Mouse (Mus musculus): ENCODE data around the gene Tes. TPM values are rescaled to one million over a fixed set of nuclear protein-coding genes. Genes with fewer than 3 reads are reported as not detected.

Gene Tes
- 37.3 and 41.7 TPM in 2 replicates for polyA plus RNA-seq (2014; fragmentation: Nextera tagmentation; extraction: Ambion mirVana)

- DNase-seq (ENCODE audit: low spot score, missing footprints) (peak; percentile 96), ATAC-seq (ENCODE audit: low FRiP score) (peak; percentile 95)
- Histone ChIP-seq H3K9me3 (ENCODE audit: control insufficient read depth, low read length) (no peaks in the 10 kb centered on the region), H3K27me3 (ENCODE audit: control insufficient read depth, insufficient read depth, low read length) (peaks cover 8% of the 10 kb centered on the region; the same call in 1 of the 2 replicates), H3K4me3 (ENCODE audit: low read depth, low read length) (peak within 1 kb of the TSS; percentile 78), H3K9ac (ENCODE audit: low read length) (peak within 1 kb of the TSS; percentile 73), H3K36me3 (ENCODE audit: control insufficient read depth, insufficient read depth, low read length) (no peaks in the 10 kb centered on the region), H3K27ac (ENCODE audit: low read depth, low read length) (no peak within 1 kb of the TSS), H3K4me2 (peak within 1 kb of the TSS; percentile 97), H3K4me1 (ENCODE audit: control insufficient read depth, insufficient read depth, low read length) (no peaks in the 10 kb centered on the region)
- under 1% methylated on average over 63 of the region's 63 CpGs for WGBS
Measured at GRCm38 (mm10) chr6:17064936-17065790, at the start of gene Tes. Gene Tes (plus strand): TSS chr6:17065149.

- WGBS, result 55% methylated on average over 7 of the region's 7 CpGs
- H3K36me3 ChIP-seq (ENCODE audit: control insufficient read depth, insufficient read depth, low read length), result no peaks in the 10 kb centered on the region
- no peak overlapping the region for H3K9ac ChIP-seq (ENCODE audit: low read length)
- no peaks in the 10 kb centered on the region for H3K27me3 ChIP-seq (ENCODE audit: control insufficient read depth, insufficient read depth, low read length)
- no peak overlapping the region for H3K27ac ChIP-seq (ENCODE audit: low read depth, low read length)
- H3K4me1 ChIP-seq (ENCODE audit: control insufficient read depth, insufficient read depth, low read length), result no peaks in the 10 kb centered on the region
- H3K9me3 ChIP-seq (ENCODE audit: control insufficient read depth, low read length), result no peaks in the 10 kb centered on the region
- H3K4me3 ChIP-seq (ENCODE audit: low read depth, low read length), result no peak overlapping the region
- ATAC-seq (ENCODE audit: low FRiP score), result no peak
- H3K4me2 ChIP-seq, result no peak overlapping the region
- DNase-seq (ENCODE audit: low spot score, missing footprints), result peak; percentile 78
Measured at GRCm38 (mm10) chr6:17025886-17026285, 39.1 kb upstream of the Tes start.

DNA sequence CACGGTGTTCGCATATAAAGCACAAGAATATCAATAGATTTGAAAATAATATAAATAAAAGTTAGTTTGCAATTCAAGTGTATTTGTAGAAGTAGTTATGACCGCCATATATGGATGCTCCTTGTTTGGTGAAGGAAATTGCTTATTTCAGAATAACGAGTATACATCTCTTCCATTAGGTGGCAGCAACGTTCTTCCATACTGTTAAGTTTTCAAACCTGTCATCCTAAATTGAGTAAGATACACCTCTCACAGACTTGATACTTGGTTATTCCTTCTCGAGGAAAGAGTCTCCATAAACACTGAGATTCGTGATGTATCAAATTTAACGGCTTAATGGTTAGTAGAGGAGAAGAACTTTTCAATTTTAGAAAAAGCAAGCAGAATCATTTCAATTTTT lies 37.4 kb upstream of the Tes start:
- peak; percentile 89 for DNase-seq (ENCODE audit: low spot score, missing footprints)
- no peak overlapping the region for H3K4me3 ChIP-seq (ENCODE audit: low read depth, low read length)
- H3K27ac ChIP-seq (ENCODE audit: low read depth, low read length), result no peak overlapping the region
- no peaks in the 10 kb centered on the region for H3K36me3 ChIP-seq (ENCODE audit: control insufficient read depth, insufficient read depth, low read length)
- H3K27me3 ChIP-seq (ENCODE audit: control insufficient read depth, insufficient read depth, low read length), result no peaks in the 10 kb centered on the region
- ATAC-seq (ENCODE audit: low FRiP score), result no peak
- 19% methylated on average over 8 of the region's 8 CpGs for WGBS
- no peaks in the 10 kb centered on the region for H3K9me3 ChIP-seq (ENCODE audit: control insufficient read depth, low read length)
- no peak overlapping the region for H3K4me2 ChIP-seq
- no peak overlapping the region for H3K9ac ChIP-seq (ENCODE audit: low read length)
- H3K4me1 ChIP-seq (ENCODE audit: control insufficient read depth, insufficient read depth, low read length), result no peaks in the 10 kb centered on the region

- Histone ChIP-seq H3K27me3 (ENCODE audit: control insufficient read depth, insufficient read depth, low read length) (no peaks in the 10 kb centered on the region), H3K27ac (ENCODE audit: low read depth, low read length) (no peak overlapping the region), H3K4me3 (ENCODE audit: low read depth, low read length) (no peak overlapping the region), H3K4me1 (ENCODE audit: control insufficient read depth, insufficient read depth, low read length) (no peaks in the 10 kb centered on the region), H3K9ac (ENCODE audit: low read length) (no peak overlapping the region), H3K36me3 (ENCODE audit: control insufficient read depth, insufficient read depth, low read length) (no peaks in the 10 kb centered on the region), H3K4me2 (no peak overlapping the region), H3K9me3 (ENCODE audit: control insufficient read depth, low read length) (no peaks in the 10 kb centered on the region)
- peak; percentile 21 for DNase-seq (ENCODE audit: low spot score, missing footprints)
- ATAC-seq (ENCODE audit: low FRiP score), result no peak
- 85% methylated on average over 8 of the region's 8 CpGs for WGBS
Measured at GRCm38 (mm10) chr6:17028809-17029208, 36.1 kb upstream of the Tes start.

DNA sequence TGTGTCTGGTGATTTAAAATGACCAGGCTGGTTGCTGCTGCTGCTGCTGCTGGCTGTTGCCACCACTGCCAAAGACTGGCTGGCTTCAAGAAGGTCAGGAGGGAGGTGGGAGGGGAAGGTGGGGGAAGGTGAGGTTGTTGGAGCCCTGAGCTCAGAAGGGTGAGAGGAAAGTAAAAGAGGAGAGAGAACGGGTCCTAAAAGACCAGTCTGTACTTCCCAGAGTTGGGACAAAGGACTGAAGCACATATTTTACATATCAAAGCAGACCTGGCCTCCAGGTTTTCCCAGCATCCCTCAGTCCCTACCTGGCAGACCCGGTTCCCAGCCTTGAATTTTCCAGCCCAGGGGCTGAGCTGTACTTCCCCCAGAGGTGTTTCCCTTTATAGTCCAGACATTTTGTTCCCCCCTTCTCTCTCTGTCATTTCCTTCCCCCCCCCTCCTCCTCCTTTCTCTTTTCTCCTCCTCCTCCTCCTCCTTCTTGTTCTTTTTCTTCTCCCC lies 32.7 kb upstream of the Tes start:
- H3K9me3 ChIP-seq (ENCODE audit: control insufficient read depth, low read length), result no peaks in the 10 kb centered on the region
- no peaks in the 10 kb centered on the region for H3K4me1 ChIP-seq (ENCODE audit: control insufficient read depth, insufficient read depth, low read length)
- WGBS, result 4% methylated on average over 2 of the region's 2 CpGs
- DNase-seq (ENCODE audit: low spot score, missing footprints) (no peak), ATAC-seq (ENCODE audit: low FRiP score) (no peak)
- H3K27ac ChIP-seq (ENCODE audit: low read depth, low read length), result no peak overlapping the region
- no peak overlapping the region for H3K4me3 ChIP-seq (ENCODE audit: low read depth, low read length)
- H3K36me3 ChIP-seq (ENCODE audit: control insufficient read depth, insufficient read depth, low read length), result no peaks in the 10 kb centered on the region
- H3K9ac ChIP-seq (ENCODE audit: low read length), result no peak overlapping the region
- H3K4me2 ChIP-seq, result no peak overlapping the region
- no peaks in the 10 kb centered on the region for H3K27me3 ChIP-seq (ENCODE audit: control insufficient read depth, insufficient read depth, low read length)

- WGBS, result 96% methylated on average over 2 of the region's 2 CpGs
- Histone ChIP-seq H3K9ac (ENCODE audit: low read length) (no peak overlapping the region), H3K27ac (ENCODE audit: low read depth, low read length) (no peak overlapping the region), H3K4me3 (ENCODE audit: low read depth, low read length) (no peak overlapping the region), H3K36me3 (ENCODE audit: control insufficient read depth, insufficient read depth, low read length) (no peaks in the 10 kb centered on the region), H3K4me1 (ENCODE audit: control insufficient read depth, insufficient read depth, low read length) (no peaks in the 10 kb centered on the region), H3K9me3 (ENCODE audit: control insufficient read depth, low read length) (no peaks in the 10 kb centered on the region), H3K4me2 (no peak overlapping the region), H3K27me3 (ENCODE audit: control insufficient read depth, insufficient read depth, low read length) (no peaks in the 10 kb centered on the region)
- DNase-seq (ENCODE audit: low spot score, missing footprints) (no peak), ATAC-seq (ENCODE audit: low FRiP score) (0 out of 2 replicates have a peak, but pooled peaks have one; percentile 16)
Measured at GRCm38 (mm10) chr6:17034095-17034494, 30.9 kb upstream of the Tes start.

- no peaks in the 10 kb centered on the region for H3K4me1 ChIP-seq (ENCODE audit: control insufficient read depth, insufficient read depth, low read length)
- H3K9ac ChIP-seq (ENCODE audit: low read length), result no peak overlapping the region
- no peaks in the 10 kb centered on the region for H3K9me3 ChIP-seq (ENCODE audit: control insufficient read depth, low read length)
- H3K36me3 ChIP-seq (ENCODE audit: control insufficient read depth, insufficient read depth, low read length), result no peaks in the 10 kb centered on the region
- ATAC-seq (ENCODE audit: low FRiP score) (no peak), DNase-seq (ENCODE audit: low spot score, missing footprints) (no peak)
- H3K27me3 ChIP-seq (ENCODE audit: control insufficient read depth, insufficient read depth, low read length), result no peaks in the 10 kb centered on the region
- no peak overlapping the region for H3K4me3 ChIP-seq (ENCODE audit: low read depth, low read length)
- no peak overlapping the region for H3K4me2 ChIP-seq
- no peak overlapping the region for H3K27ac ChIP-seq (ENCODE audit: low read depth, low read length)
Measured at GRCm38 (mm10) chr6:17035228-17035627, 29.7 kb upstream of the Tes start.

DNA sequence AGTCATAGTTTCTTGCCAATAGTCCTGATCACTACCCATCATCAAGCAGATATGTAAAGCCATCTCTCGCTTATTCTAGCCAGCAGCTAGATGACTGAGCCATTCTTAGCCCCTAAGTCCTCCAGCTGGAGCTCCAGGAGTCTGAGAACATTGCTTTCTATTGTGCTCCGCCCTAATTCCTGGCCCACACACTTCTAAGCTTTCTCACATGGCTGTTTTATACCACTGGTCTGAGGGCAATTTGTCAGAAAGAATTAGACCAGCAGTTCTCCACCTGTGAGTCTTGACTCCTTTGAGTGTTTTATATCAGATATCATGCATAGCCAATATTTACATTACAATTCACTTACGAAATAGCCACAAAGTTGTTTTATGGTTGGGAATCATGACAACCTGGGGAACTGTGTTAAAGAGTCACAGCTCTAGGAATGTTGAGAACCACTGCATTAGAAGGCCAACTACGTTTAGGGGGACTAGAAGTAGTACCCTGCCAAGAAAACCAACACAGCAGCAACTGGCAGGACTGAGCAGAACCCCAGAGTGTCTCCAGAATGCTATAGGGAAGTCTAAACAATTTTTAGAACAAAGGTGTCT lies 13.4 kb upstream of the Tes start:
- Histone ChIP-seq H3K4me3 (ENCODE audit: low read depth, low read length) (no peak overlapping the region), H3K9me3 (ENCODE audit: control insufficient read depth, low read length) (no peaks in the 10 kb centered on the region), H3K9ac (ENCODE audit: low read length) (no peak overlapping the region), H3K27ac (ENCODE audit: low read depth, low read length) (no peak overlapping the region), H3K27me3 (ENCODE audit: control insufficient read depth, insufficient read depth, low read length) (no peaks in the 10 kb centered on the region), H3K4me2 (no peak overlapping the region), H3K36me3 (ENCODE audit: control insufficient read depth, insufficient read depth, low read length) (no peaks in the 10 kb centered on the region), H3K4me1 (ENCODE audit: control insufficient read depth, insufficient read depth, low read length) (no peaks in the 10 kb centered on the region)
- 82% methylated on average over 4 of the region's 4 CpGs for WGBS
- DNase-seq (ENCODE audit: low spot score, missing footprints) (no peak), ATAC-seq (ENCODE audit: low FRiP score) (no peak)

GRCm38 (mm10) chr6:17053028-17053660 lies 11.8 kb upstream of the Tes start:
- no peak for ATAC-seq (ENCODE audit: low FRiP score)
- Histone ChIP-seq H3K9ac (ENCODE audit: low read length) (no peak overlapping the region), H3K36me3 (ENCODE audit: control insufficient read depth, insufficient read depth, low read length) (no peaks in the 10 kb centered on the region)

More at GRCm38 (mm10) chr6:17053028-17053660, 11.8 kb upstream of the Tes start:
- Histone ChIP-seq H3K27ac (ENCODE audit: low read depth, low read length) (no peak overlapping the region), H3K9me3 (ENCODE audit: control insufficient read depth, low read length) (no peaks in the 10 kb centered on the region), H3K4me1 (ENCODE audit: control insufficient read depth, insufficient read depth, low read length) (no peaks in the 10 kb centered on the region), H3K27me3 (ENCODE audit: control insufficient read depth, insufficient read depth, low read length) (no peaks in the 10 kb centered on the region), H3K4me3 (ENCODE audit: low read depth, low read length) (no peak overlapping the region), H3K4me2 (no peak overlapping the region)
- no peak for DNase-seq (ENCODE audit: low spot score, missing footprints)
- WGBS, result 85% methylated on average over 6 of the region's 6 CpGs

Data from midbrain, embryonic 11.5 days (tissue).